Mouse (Mus musculus) induced T-regulatory cell, adult 2 months (primary cell): ENCODE measurements around the gene Isg20l2.

Experiments used
- DNase-seq: peaks from one replicate; pipeline ENCODE4 v3.0.0-alpha.2; 2012; ENCODE audit warnings: low read depth

The Isg20l2 gene

DNA sequence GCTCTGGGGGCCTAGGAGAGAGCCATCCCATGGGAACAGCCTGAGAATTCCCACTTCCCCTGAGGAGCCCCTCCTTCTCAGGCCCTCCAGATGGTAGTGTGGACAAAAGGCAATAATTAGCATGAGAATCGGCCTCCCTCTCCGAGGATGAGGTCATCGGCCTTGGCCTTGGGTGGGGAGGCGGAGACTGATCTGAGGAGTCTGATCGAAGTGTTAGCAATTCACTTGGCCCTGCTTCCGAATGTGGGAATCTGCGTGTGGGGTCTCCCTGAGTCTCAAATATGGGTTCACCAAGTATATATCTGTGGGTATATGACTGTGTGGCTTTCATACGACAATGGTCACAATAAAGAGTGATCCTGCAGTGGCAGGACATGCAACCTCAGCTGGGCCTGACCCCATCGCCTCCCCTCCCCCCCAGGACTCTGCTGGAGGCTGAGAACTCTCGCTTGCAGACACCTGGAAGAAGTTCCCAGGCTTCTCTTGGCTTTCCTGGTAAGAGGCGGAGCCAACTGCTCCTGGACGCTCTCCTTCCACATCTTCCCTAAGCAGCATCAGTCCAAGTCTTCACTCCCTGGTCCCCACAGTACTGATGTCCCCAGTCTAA, 44.4 kb downstream of the Isg20l2 start:
- no peak for DNase-seq

- DNase-seq = no peak
Observed at GRCm38 (mm10) chr3:87979493-87979892, 49.4 kb downstream of the Isg20l2 start.

DNA sequence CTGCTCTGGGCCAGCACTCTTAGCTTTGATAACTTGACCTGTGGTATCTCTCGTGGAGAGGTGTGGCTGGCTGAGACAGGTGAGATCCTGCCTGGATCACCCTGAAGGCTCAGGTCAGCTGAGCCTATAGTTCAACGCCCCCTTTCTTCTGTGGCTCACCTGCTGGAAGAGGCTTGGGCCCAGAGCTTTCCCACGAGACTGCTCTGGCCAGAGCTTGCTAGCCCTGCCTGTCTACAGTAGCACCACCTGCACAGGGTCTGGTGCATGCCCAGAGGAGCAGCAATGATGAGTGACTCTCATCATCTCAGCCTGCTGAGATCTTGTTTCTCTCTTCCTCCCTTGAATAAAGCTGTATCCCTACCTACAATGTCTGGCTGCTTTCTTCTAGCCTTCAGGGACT, 50.0 kb downstream of the Isg20l2 start:
- no peak for DNase-seq

- no peak for DNase-seq
Observed at GRCm38 (mm10) chr3:87980728-87981127, 50.6 kb downstream of the Isg20l2 start.

DNA sequence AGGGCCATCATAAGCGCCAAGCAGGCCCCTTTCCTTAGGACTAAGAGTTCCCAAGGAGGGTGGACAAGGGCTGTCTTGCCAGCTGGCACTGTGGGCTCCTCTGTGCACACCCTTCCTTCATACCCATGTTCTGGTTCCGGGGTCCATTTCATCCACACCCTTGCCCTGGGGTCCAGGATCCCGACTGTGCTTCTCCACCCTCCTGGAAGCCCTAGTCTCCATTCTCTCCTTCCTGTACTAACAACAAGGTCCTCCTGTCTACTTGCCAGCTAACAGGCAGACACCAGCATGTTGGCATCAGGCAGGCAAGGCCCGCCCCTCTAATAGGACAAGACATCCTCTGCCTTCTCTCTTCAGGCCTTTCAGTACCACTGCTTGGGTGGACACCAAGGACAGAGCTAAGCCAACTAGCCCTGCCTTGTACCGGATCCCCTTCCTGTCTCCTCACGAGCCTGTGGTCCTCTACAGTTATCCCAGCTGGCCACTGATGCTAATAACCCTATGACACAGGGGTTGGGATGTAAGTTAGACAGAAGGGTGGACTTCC, 51.2 kb downstream of the Isg20l2 start:
- no peak for DNase-seq

DNA sequence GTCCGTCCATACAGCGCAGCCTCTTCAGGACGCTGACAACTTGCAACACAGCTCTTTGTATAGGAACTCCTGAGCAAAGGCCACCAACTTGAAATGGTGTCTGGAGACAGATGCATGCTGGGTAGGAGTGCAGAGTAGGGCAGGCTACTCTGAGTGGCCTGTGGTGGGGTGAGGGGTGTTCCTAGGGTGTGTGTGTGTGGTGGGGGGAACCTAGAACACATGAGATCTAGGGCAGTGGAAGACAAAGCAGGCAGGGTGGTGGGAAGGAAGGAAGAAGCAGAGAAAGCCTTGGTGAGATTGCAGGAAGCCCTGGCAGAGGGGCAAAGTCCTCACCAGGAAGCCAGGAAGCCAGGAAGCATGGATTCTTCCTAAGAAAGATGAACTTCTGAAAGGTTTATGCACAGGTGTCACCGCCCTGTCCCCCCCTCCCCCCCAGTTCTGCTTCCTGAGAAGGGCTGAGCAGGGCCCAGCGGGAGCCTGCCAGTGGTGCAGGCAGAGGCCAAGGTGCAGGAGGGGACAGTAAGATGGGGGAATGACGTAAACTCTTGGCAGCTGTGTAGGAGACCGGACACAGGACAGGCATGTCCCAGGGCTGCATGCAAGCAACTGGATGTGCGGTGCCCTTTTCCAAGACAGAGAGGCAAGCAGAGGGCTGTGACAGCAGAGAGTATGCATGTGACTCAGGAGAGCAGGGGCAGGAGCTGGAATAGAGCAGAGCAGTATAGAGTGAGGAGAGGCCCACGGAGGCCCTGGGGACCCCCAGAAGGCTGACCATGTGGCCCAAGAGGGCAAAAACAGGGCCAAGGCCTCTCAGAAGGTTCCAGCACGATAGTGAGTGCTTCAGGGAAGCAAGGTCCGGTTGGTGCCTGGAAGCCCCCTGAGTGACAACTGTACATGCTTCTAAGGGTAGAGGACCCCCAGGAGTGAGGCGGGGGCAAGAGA, 52.1 kb downstream of the Isg20l2 start:
- DNase-seq = no peak

DNA sequence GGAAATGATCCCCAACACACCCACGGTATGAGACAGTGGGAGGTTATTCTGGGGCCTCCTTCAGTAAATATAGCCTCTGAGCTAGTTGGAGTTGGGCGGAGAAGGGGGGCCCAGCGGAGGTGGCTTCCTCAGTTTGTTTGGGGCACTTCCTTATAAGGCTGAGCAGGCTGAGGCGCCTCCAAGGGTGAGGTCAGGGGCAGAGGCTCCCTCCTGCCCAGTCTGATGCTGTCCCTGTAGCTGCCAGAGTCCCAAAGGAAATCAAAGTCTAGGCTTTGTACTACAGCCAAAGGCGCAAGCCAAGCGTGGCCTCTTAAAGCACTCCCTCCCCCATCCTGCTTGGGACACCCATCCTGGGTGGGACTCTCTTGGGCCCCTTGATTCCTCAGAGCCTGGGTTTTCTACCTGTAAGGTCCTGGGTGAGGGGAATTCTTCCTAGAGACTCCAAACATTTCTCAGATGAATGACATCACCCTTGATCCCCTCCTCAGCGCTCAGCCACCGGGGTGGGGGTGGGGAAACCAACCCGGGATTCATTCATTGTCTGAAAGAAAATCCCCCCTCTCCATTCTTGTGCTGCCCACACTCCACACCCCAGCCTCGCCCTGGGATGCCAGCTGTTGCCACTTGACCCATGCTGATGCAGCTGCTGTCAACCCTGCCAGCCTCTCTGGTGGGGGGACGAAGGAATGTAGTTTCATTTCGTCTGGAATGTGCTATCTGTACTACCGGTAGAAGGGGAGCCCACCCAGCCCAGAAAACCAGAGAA, 52.9 kb downstream of the Isg20l2 start:
- no peak for DNase-seq

DNA sequence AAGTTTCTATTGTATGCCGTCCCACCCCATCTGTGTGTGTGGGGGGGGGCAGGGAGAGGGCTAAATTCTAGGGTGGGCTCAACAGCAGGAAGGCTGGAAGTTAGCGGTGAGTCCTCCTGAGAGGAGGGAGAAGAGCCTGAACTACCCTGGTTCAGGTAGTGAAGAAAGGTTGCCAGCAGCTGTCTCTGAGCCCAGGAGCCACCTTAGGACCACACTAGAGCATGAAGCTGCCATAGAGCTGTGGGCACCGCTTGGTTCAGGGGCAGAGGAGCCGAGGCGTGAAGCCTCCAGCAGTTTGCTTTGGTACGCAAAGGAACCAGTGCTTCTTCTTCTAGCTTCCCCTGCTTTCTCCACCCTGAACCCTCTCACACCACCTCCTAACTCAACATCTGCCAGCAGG, 53.5 kb downstream of the Isg20l2 start:
- DNase-seq = no peak

DNA sequence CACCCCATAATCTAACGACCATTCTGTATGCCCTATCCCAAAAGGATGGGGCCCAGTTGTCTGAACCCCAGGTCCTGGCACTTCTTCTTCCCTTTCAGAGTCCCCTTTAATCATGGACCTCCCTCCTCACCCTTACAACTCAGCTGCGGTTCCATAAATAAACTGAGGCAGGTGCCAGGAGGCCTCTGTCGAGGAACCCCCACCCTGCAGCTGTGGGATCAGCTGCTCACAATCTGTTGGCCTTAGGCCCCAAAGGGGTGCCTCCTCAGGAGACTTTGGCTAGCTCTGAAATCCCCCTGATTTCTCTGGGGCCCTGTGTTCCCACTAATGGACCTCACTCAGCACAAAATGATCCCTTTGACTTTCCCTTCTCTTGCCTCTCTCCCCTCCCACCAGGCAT, 54.0 kb downstream of the Isg20l2 start:
- DNase-seq = no peak

DNA sequence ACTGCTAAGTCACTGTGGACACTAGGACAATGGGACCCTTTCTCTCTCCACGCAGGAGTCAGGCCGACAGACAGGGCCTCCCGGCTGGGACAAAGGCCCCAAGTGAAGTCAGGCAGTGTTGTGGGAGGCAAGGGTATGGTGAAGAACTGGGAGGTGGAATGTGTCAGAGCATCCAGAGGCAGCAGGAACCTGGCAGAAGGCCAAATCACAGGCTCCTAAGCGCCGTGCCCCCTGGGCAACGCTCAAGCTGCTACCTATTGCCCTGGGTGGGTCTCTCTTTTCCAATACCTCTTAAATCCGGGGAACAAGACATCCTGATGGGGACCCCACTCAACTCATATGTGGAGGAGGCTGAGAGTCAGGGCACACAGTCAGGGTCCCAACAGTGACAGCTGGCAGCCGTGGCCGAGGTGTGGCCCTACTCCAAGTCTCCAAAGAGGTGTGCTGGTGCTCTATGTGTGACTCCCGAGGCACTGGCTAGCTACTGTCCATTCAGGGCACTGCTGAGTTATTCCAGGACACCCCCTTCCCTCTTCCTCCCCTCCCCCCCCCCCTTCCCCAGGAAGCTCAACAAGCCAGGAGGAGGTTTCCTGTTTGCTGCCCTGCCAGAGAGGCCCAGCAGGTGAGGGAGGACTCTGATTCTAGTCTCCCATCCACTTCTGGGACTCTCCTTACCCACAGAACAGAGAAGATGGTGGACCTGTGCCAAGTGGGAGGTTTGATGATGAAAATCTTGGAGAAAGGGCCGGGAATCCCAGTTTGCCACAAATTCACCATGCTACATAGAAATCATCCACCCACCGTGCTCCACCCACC, 55.6 kb downstream of the Isg20l2 start:
- DNase-seq = no peak

DNA sequence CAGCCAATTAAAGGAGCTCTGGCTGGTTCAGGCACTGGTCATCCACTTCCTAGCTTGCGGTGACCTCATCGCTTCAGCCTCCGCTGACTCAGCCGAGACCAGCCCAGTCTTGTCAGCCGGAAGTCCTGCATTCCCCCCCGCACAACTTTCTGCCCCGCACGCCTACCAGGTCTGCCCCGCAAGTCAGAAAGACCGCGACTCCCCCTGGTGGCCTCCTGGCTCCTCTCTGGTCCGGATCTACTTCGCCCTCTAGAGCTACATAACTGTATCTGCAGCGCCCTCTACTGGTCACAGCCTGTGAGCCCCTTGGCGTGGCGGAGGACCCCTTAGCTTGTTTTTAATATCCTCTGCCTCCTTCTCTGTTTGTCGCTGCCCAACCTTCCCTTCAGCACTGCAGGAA, 56.8 kb downstream of the Isg20l2 start:
- DNase-seq = peak; percentile 95

DNA sequence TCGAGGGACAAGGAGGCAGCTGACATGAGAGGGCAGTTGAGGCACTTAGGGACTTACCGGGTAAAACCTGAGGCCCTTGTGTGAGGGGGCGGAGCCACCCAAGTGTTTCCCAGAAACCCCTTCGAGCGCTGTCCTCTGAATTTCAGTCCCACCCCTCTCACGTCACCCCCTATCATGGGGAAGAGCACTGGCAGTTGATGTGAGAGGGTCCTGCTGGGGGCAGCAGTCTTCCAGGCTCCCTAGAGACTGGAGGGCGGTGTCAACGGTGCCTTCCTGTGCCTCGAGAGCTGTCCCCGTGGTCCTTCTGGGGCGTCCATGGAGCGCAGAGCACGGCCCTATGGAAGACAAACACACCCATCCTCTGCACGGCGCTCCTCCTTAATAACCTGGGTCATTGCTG, 57.5 kb downstream of the Isg20l2 start:
- DNase-seq = peak; percentile 70

- peak; percentile 27 for DNase-seq
Observed at GRCm38 (mm10) chr3:87988068-87988467, 58.0 kb downstream of the Isg20l2 start.

GRCm38 (mm10) chr3:87989935-87990334, 59.8 kb downstream of the Isg20l2 start:
- DNase-seq = peak; percentile 10
